Mouse (Mus musculus) B cell, adult 2 months (primary cell): Measurements from ENCODE around the gene Ccdc142.

Experiments used
- DNase-seq, 2 experiments: peaks; one replicate each; pipeline ENCODE4 v3.0.0; 2022

The Ccdc142 gene

DNA sequence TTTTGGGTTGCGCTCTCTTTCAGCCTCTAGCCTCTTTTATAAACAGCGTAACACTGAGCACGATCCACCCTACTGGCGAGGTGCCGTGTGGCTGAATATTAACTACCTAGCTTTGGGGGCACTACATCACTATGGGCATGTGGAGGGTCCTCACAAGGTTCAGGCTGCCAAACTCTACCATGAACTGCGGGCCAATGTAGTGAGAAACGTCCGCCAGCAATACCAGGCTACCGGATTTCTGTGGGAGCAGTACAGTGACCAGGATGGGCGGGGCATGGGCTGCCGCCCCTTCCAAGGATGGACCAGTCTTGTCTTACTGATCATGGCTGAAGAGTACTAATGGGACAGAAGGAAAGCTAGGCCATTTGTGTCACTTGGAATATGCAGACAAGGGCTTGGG is 17.0 kb downstream of the Ccdc142 start:
- no peak for DNase-seq

DNA sequence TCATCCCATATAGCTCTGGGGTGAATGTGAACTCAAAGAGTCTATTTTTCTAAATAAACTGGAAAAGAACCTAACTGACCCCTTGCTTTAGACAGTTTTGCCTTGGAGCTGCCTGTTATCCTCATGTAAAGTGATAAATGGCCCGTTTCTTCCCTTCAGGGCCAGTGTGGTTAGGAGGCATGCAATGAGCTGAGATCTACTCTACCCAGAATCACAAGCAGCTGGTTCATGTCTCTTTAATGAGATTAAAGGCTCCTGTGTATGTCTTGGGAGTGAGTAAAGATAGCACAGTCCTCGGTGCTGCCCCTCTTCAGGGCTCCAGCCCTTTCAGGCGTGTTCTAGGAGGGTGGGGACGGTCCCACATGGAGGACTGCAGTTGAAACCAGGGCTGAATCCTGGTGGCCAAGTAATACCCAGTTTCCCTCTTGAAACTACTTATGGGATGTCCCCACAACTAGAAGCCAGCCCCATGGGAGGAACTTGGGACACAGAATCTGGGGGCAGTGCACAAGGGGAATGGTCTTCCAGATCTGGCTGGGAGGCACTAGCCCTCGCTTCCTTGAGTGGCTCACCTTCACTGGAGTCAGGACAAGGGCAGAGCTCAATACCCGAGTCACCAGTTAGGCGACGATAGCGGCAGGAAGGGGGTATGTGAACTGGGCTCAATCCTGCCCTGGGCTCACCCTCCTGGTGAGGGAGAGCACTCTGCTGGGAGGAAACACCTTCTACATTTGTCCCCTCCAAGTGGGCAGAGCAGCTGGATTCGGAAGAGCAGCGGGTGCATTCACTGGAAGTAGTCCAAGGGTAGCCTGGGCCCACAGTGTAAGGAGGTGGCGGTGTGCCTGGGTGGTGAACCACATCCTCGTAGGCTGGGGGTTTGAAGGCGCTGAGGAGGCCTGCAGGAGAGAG is 17.7 kb downstream of the Ccdc142 start:
- DNase-seq, result no peak

DNA sequence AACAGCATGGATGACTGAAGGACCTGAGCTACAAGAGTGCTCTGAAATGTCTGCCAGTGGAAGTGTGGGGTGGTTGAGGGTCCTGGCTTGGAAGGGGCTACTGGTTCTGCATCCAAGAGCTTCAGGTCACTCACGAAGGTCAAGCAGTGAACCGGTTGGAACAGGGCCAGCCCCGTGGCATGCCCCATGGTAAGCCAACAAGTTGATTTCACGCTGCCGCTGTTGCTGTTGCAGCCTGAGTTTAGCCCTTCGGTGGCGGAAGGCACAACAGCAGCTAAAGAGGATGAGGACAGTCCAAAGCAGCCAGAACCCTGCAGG is 18.3 kb downstream of the Ccdc142 start:
- DNase-seq, result no peak

DNA sequence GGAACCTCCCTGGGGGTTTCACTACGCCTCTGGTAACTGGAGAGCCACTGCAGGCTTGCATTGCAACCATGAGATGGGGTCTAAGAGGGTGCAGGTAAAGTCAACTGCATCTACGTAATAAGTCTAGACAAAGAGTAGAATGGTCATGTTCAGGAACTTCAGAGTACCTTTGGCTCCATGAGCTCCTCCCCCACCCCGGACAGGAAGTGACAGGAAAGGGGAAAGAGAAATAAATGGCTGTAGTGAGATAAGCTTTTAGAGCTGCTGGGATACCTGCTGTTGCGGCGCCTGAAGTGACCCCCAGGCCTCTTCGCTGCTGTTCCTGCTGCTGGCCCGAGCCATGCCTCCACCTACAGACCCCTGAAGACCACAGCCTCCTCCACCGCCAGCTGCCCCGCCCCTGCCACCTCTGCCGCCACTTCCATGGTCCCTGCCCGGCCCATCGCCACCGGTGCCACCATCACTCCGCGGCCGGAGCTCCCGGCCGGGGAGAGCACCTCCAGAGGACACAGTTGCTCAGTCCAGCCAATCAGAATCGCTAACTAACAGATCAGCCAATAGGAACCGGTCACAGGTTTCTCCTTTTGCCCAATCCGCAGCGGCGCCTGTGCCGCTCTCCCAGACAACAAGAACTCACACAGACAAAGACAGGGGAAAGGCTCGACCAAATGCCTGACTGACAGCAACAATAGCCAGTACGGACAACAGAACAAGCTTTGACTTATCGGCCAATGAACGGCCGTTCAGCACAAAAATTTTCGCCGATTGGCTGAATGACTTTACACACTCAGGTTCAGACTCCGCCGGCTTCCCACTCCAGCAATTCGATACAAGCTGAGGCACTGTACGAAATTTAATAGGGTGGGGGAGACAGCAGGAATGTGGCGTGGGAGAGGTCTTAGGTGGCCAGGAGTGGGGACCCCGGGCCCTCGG is 19.8 kb downstream of the Ccdc142 start, which contains the start of gene Wbp1:
Wbp1 (minus strand) TSS at position 630 of the 933 bp plus-strand sequence.
- DNase-seq, result peak; percentile 85 to 87

DNA sequence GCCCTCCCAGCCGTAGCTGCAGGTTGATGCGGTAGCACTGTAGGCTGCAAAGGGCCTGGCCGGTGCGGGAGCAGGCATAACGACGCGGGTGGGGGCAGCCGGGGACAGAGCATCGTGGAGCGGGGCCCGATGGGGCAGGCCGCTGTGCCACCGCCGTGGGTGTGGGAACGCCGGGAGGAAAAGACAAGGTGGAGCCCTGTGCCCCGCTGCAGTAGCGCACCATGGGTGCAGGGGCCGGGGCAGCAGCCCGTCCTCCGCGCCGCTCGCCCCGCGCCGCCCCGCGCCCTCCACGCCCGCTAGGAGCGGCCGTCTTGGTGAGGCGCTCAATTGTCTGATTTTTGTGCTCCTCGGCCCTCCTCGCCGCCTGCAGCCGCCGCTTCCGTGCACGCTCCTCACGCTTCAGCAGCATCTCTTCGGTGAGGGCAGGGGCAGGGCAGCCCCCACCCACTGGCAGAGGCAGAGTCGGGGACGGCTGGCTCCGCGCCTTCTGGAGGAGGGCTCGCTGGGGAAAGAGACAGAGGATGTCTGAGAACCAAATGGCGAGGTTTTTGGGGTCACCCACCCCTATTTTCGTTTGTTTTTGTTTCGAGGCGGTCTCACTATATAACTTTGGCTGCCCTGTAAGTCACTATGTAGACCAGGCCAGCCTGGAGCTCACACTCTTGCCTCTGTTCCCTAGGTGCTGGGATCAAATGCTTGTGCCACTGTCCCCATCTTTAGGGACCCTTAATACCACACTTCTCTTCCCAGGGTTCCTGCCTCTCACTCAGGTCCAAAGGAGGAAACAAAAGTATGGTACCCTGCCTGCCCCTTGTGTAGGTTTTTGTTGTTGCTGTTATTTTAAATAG is 20.7 kb downstream of the Ccdc142 start:
- DNase-seq, result peak in 1 of 2 experiments; percentile 26

DNA sequence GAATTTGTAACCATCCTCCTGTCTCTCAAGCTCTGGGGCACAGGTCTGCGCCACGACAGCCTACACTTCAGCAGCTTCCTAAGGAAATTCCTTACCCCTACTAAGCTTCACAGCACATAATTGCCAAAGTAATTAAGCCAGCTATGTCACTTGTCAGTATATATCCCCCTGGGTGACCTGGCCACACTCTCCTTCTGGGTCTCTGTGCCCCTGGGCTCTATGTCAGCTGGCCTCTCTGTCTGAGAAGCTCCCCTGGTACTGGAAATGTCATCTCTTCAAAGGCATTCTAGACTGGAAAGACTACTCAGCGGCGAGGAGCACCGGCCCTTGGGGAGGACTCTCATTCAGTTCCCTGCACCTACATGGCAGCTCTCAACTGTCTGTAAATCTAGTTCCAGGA is 21.6 kb downstream of the Ccdc142 start:
- no peak for DNase-seq

DNA sequence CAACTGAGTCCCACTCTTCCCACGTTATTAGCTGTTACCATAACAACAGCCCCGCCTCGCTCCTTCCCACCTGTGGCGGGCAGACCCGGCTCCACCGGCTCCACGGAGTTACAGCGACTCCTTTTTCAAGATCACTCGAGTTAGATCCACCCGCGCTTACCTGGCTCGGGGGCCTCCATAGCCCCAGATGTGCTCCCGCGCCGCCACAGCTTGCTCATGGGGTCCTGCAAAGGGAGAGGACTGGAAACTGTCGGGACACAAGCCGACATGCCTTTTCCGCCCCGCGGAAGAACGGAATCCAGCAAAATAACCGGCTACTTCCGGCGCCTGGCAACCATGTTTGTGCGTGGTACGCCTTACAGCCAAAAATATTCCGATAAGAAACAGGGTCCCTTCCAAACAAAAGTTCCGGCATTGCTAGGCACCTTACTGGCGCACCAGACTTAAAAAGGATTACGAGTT is 23.5 kb downstream of the Ccdc142 start:
- peak; percentile 94 to 95 for DNase-seq

DNA sequence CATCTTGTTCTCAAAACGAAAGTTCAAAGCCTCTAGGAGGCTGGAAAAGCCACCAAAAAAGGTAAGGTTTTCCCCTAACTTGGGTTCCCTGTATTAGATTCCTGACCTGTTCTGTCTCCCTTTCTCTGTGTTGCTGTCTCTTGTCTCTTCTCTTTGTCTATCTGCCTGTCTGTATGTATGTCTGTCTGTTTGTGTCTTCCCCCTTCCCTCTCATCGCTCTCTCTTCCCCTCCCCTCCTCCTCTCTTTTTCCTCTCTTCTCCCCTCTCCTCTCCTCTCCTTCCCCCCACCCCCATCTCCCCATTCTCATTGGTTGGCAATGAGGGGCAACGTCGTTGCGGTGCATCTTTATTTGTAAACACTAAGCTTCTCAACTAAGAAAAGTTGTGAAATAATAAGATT is 23.9 kb downstream of the Ccdc142 start, which contains the start of gene Ino80b:
Ino80b (minus strand) TSS at position 101 of the 400 bp plus-strand sequence.
- DNase-seq, result no peak

DNA sequence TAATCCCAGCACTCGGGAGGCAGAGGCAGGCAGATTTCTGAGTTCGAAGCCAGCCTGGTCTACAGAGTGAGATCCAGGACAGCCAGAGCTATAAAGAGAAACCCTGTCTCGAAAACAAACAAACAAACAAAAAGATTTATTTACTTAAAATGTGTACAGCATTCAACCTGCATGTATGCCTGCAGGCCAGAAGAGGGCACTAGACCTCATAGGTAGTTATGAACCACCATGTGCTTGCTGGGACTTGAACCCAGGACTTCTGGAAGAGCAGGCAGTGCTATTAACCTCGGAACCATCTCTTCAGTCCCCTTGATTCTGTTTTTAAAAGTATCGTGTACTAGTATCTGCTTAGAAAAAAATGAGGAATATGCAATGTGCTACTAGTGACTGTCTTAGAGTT is 26.0 kb downstream of the Ccdc142 start:
- DNase-seq, result no peak

DNA sequence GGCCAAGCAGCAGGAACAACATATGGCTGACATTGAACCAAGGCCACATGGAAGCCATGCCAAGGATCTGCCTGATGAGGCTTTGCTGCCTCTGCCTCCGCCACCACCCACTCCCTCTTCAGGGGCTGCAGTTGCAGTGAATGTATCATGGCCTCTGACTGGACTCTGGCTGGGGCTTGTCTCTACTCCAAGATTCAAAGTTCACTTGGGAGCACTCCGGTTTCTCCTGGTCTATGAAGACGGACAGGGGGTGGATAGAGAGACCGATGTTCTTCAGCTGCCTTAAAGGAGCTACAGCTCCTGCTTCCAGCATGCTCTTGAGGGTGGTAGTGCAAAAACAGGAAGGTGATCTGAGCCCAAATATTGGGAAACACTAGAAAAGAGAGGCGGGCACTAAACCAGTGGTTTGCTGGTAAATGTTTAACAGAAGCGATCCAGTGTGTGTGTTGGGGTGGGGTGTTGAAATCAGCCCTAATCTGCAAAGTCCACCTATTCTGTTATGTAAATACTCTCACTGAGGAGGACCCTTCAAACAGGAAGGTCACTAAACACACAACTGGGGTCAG is 30.2 kb downstream of the Ccdc142 start:
- no peak for DNase-seq

DNA sequence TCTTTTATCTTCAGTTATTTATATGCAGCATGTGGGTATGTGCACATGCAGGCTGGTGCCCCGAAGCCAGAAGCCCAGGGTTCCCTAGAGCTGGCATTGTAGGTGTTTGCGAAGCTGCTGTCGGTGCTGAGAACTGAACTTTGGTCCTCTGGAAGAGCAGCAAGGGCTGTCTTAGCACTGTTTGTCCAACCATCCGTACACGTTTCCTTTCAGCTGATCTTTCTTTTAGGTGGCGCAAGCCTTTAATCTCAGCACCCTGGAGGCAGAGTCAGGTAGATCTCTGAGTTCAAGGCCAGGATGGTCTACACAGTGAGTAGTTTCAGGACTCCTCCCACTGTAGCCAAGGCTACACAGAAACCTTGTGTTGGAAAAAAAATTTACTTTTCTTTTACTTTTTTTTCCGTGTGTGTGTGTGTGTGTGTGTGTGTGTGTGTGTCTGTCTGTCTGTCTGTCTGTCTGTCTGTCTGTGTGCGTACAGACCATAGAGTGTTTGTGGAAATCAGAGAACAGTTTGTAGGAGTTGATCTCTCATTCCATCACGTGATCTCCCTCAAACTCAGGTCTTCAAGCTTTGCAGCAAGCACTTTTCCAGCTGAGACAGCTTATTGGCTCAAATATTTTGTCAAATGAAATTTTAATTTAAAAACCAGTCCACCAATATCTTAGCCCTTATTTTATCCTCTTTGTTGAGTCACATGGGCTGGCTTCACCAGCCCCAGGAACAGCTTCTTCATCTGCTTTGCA is 30.9 kb downstream of the Ccdc142 start:
- DNase-seq, result no peak

DNA sequence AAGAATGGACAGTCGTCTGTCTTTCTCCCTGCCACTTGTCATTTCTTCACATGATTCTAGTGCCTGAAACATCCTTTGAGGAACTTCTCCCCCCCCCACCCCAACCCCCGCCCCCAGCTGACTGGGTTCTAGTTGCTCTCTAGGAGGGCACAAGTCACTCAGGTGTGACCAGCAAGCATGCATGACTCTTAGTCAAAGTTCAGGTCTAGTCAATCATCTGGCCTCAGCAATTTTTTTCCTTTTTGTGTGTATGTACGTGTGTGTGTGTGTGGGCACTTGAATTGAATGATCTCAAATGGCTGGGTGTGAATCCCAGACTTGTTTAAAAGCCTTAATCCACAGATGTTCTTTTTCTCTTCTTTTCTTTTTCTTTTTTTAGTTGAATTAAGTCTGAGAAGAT is 32.8 kb downstream of the Ccdc142 start:
- DNase-seq, result no peak

DNA sequence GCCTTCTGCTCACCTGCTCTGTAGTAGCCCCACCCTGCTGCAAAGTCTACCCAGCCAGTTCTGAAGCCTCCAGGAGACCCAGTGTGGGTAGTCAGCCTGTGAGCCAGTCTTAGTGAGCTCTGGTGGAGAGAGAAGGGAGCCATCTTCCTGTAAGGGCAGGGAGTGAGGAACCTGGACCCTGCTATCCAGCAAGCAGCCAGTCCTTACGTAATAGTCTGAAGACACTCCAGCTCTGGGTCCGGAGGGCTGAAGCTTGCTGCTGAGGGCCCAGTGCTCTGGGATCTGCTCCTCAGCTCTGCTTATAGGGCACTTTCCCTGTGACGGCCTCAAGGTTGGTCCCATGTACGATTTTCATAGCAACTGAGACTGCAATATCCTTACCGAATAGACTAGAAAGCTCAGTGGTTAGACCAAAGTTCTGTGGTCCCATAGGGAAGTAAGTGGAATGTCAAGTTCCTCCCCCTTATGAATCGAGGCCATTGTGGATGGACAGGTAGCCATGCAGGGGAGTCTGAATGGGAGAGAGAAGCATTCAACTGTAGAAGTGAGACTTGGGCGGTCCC is 33.6 kb downstream of the Ccdc142 start, which contains the start of gene Rtkn:
Rtkn (plus strand) TSS at position 513 of the 563 bp plus-strand sequence.
- DNase-seq, result no peak

DNA sequence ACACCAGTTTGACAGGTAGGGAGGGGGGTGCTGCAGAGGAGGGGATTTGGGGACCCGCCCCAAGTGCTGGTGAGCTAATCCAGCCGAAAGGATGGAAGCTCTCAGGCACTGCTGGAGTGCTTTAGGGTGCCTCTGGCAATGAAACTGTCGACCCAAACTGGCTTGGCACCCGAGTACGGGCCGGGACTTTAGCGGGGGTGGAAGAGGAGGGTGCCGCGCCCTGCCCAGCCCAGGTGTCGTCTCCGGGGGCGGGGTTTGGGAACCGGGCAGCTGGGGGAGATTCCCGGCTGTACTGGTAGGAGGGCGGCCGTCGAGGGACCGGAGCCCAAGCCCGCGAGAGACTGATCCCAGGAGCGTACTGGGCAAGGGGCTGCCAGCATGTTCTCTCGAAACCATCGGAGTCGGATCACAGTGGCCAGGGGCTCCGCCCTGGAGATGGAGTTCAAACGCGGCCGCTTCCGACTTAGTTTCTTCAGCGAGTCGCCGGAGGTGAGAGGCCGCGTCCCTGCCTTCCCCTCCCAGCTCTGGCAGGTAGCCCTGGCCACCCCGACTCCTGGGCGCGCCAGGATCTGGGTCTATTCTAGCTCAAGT is 34.3 kb downstream of the Ccdc142 start:
- DNase-seq, result no peak

DNA sequence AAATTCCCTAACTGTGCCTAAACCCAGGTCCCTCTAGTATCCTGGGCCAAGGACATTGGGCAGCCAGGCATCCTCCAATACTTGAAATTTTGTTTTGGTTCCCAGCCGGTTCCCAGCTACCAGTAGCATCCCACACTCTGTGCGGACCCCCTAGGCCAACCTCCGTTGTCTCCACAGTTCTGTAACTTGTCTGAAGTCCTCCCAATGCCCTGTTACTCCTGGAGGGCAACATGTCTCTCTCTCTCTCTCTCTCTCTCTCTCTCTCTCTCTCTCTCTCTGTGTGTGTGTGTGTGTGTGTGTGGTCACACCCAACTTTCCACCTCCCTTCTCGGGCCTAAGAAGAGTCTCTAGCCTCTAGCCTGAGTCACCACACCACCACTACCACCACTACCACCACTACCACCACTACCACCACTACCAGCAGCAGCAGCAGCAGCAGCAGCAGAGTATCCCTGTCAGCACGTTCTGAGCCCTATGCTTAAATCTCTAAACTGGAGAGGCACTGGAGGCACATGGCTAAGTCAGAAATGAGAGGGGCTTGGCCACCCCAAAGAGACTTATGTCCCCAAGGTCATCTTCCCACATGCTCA is 35.0 kb downstream of the Ccdc142 start:
- no peak for DNase-seq

DNA sequence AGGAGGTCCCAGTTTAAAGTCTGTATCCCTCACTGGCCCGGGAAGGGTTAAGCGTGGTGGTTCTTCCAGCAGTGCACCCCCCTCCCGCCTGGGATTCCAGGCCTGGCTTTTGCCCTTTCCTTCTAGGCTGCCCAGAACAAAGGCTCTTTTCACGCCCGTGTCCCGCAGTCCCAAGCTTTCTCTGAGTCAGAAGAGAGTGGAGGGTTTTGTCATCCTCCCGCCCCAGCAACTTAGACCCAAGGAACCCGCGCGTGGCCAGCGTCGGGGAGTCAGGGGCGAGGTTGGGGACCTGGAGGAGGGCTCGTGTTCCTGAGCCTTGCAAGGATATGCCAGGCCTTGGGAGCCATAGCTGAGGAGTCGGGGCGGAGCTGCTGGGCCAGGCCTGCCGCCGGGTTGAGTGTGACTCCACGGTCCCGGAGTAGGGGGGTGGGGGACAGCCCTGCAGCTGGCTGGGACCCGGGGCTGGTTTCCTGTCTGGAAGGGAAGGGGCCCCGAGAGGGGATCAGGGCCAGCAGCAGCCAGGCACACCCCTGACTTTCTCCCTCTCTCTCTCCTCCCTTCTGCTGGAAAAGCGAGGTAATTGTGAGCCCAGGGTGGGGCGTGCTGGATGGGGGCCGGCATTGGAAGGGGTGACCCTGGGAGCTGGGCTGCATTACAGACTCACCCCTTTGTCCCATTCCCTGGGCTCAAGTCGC is 35.6 kb downstream of the Ccdc142 start:
- DNase-seq, result no peak

DNA sequence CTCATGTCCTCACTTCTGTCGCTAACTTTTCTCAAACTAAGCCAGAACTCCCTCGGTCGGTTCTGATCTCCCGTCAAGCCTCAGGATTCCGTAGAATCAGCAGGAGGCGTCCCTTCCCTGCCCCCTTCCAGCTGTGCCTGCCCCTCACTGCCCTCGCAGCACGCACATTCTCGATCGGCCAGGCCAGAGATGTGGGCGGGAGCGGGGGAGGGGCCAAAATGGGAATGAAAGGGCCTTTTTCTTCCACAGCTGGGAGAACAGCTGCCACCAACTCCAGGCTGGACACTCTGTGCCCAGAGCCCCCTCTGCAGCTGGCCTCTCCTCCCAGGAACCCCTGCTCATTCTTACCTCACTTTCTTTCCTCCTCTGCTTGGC is 36.2 kb downstream of the Ccdc142 start:
- no peak for DNase-seq

DNA sequence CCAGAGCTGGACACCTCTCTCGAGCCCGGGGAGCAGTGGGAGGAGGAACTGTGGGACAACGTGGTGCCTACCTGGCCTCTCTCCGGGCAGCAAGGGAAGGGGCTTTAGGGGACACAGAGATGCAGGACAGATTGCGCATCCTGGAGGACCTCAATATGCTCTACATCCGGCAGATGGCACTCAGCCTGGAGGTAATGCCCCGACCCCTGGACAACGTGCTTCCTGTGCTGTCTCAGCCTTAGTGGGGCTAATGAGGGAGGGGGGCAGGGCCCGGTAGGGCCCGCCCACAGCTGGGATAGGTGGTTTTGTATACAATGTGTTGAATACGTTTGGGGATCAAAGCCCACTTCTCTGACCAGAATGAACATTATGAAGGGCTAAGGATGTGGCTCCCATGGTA is 36.7 kb downstream of the Ccdc142 start:
- DNase-seq, result no peak

DNA sequence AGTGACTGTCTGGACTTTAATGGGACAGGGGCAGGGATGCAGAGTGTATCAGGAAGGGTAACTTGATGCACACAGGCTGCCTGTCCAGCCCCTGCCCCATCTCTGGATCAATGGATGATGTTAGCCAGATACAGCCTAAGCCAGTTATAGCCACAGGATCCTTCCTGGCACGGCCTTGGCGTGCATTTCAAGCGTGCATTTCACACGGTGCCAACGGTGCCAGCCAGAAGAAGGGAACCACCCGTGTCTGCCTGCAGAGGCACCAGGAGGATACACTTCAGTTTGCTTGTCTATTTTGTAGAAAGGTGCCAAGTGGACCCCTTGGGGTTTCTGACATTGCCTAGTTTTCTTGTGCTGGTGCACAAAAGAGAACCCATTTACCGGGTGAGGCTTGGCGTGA is 38.6 kb downstream of the Ccdc142 start:
- DNase-seq, result no peak

DNA sequence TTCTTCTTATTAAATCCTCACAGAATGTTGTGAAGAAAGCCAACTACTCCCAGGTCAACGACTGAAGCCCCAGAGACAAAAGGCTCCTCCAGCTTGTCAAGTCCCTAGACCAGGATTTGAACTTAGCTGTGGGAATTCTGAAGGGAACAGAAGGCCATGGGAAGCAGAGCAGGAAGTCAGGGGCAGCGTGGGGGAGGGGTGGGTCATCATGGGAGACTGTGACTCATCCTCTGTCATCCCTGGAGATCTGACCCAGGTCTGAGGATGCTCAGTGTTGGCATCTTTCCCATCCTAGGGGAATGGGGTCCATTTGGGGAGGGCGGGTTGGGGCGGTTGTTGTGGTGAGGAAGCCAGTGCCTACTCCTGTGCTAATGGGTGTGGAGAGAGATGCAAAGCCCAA is 40.2 kb downstream of the Ccdc142 start:
- no peak for DNase-seq
